Mouse (Mus musculus): Measurements from ENCODE around the gene Pax6. TPM values are rescaled to one million over a fixed set of nuclear protein-coding genes. Genes with fewer than 3 reads are reported as not detected.

Gene Pax6
- polyA plus RNA-seq, 1 experiment from 2014 or later, result 0.18 TPM

DNA sequence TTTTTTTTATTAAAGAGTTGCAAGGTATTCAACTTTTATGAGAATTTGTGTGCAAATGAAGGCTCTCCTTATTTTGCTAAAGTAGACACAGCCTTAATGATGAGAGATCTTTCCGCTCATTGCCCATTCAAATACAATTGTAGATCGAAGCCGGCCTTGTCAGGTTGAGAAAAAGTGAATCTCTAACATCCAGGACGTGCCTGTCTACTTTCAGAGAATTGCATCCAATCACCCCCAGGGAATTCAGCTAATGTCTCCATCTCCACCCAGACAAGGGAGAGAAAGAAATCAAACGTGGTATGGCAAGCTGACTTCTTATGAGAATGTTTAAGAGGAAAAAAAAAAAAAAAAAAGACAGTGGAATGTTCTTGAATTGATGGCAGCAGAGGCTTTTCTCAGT is 3.7 kb upstream of the Pax6 start:
- H3K27me3 ChIP-seq, result peaks cover 100% of the 10 kb centered on the region
- WGBS, result 10% methylated on average over 5 of the region's 5 CpGs
- H3K27ac ChIP-seq, result no peak overlapping the region
- no peak overlapping the region for H3K4me3 ChIP-seq
- peaks cover 31% of the 10 kb centered on the region for H3K4me1 ChIP-seq (replicated peaks)
- H3K9me3 ChIP-seq (replicated peaks), result no peaks in the 10 kb centered on the region
- H3K4me2 ChIP-seq, result no peak overlapping the region
- H3K36me3 ChIP-seq, result no peaks in the 10 kb centered on the region
- ATAC-seq (replicated peaks; ENCODE audit: insufficient number of reproducible peaks, insufficient read depth, low FRiP score, low read depth), result no peak
- H3K9ac ChIP-seq, result no peak overlapping the region

DNA sequence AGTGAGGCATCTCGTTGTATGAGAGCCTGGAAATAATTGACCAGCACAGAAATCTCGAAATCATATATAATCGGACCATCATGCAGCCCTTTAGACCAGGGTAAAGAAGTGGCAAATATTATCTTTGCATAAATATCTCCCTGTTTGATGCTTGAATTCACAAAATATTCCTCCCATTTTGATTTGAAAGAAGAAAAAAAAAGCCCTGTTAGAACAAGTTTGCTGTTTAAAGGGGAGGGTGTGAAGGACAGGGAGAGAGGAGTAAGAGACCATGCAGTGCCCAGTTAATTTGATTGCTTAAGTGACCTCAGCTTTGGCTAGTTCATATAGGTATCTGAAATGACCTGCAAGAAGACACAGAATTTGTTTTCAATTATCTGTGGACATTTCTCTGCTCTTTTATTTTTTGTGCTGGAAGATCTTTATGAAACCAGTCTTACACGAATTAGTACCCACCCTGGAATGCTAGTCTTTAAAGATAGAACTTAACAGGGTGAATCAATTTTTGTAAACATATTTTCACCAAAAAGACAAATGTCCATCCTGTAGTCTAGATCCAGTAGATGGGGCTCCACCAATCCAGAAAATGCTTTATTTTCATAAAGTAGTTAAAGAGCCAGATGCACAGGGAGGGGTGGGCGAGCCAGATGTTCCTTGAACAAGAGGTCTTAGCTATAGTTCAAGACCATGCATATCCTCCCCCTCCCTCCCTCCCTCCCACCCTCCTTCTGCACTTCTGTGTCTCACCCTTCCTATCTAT is 3.0 kb upstream of the Pax6 start:
- no peak overlapping the region for H3K9ac ChIP-seq
- H3K27ac ChIP-seq, result no peak overlapping the region
- H3K9me3 ChIP-seq (replicated peaks), result no peaks in the 10 kb centered on the region
- peaks cover 100% of the 10 kb centered on the region for H3K27me3 ChIP-seq
- no peak overlapping the region for H3K4me2 ChIP-seq
- no peak overlapping the region for H3K4me3 ChIP-seq
- 17% methylated on average over 5 of the region's 5 CpGs for WGBS
- ATAC-seq (replicated peaks; ENCODE audit: insufficient number of reproducible peaks, insufficient read depth, low FRiP score, low read depth), result no peak
- H3K4me1 ChIP-seq (replicated peaks), result peaks cover 24% of the 10 kb centered on the region
- H3K36me3 ChIP-seq, result no peaks in the 10 kb centered on the region

DNA sequence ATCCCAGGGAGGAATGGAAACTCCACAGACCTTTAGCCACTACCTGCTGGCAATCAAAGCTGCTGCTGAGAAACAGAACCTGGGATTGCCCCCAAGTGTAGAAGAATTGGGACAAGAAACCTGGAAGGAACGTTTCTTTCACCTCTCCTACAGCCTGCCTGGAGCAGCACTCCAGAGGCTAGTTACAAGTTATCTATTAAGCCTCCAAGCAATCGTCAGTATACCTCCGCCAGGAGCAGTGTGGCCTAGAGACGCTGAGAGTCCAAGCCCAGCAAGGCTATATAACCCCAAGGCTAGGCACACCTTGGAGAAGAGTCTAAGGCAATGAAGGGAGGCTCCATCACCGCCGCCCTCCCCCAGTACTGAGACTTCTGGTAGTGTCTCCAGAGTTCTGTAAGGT is 2.4 kb upstream of the Pax6 start:
- Histone ChIP-seq H3K4me2 (no peak overlapping the region), H3K27me3 (peaks cover 100% of the 10 kb centered on the region), H3K4me3 (no peak overlapping the region), H3K27ac (no peak overlapping the region), H3K4me1 (replicated peaks) (peaks cover 20% of the 10 kb centered on the region), H3K9ac (no peak overlapping the region), H3K9me3 (replicated peaks) (no peaks in the 10 kb centered on the region), H3K36me3 (no peaks in the 10 kb centered on the region)
- 7% methylated on average over 6 of the region's 6 CpGs for WGBS
- ATAC-seq (replicated peaks; ENCODE audit: insufficient number of reproducible peaks, insufficient read depth, low FRiP score, low read depth), result no peak

DNA sequence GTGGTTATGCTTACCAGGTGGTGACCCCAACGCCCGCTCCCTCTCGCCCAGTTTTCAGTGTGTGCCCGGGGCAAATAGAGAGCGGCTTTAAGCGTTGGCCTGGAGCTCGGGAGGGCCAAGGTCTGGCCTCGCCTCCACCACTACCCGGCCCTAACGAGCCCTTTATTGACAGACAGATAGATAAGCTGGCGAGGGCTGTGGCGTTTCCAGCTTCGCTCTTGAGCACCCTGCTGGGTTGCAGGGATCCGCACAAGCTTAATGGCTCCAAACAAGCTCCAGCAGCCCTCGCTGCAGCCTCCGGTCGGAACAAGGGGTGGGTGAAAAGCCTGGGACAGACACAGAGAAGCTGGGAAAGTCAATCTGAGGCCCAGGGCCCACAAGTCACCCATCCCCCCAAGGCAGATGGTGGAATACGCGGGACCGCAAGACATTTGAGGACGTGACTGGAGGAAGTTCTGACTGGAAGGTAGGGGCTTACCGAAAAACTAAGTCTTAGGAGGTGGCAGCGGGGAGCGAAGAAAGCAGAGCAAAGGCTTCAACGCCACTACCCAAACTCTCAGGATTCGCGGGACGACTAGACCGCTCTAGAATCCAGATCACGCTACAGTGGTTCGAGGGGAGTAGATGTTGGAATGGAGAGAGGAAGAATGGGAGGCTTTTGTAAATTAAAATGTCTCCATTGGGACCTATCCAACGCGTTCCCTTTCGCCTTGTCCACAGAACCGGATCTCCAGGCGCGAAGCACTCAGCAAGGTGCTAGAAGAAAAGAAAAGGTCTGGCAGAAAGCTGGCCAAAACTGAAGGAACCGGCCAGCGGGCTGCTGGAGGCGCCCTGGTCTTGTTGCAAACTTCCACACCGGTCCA is 1.7 kb upstream of the Pax6 start:
- ATAC-seq (replicated peaks; ENCODE audit: insufficient number of reproducible peaks, insufficient read depth, low FRiP score, low read depth), result no peak
- H3K27me3 ChIP-seq, result peaks cover 100% of the 10 kb centered on the region

DNA sequence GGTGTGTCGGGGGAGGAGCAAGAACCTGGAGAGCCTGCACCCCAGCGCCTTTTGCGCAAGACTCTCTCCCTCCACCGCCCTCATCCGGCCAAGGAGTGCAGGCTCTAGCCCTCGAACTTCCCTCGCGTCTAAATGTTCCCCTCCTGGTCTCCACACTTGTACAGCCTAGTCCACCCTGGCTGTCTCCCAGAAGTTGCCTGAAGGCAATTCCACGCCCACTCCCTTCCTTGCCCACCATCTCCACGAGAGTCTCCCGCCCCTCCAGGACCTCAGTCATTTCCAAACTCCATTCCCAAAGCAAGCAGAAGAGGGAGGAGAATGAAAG is 1.1 kb upstream of the Pax6 start:
- WGBS, result under 1% methylated on average over 11 of the region's 11 CpGs
- no peak overlapping the region for H3K4me3 ChIP-seq
- no peak for ATAC-seq (replicated peaks; ENCODE audit: insufficient number of reproducible peaks, insufficient read depth, low FRiP score, low read depth)

More for the DNA sequence above, 1.7 kb upstream of the Pax6 start:
- H3K9me3 ChIP-seq (replicated peaks), result no peaks in the 10 kb centered on the region
- H3K4me3 ChIP-seq, result no peak overlapping the region
- H3K27ac ChIP-seq, result no peak overlapping the region
- no peak overlapping the region for H3K4me2 ChIP-seq
- no peak overlapping the region for H3K9ac ChIP-seq
- peaks cover 20% of the 10 kb centered on the region for H3K4me1 ChIP-seq (replicated peaks)
- no peaks in the 10 kb centered on the region for H3K36me3 ChIP-seq
- WGBS, result 2% methylated on average over 41 of the region's 41 CpGs

DNA sequence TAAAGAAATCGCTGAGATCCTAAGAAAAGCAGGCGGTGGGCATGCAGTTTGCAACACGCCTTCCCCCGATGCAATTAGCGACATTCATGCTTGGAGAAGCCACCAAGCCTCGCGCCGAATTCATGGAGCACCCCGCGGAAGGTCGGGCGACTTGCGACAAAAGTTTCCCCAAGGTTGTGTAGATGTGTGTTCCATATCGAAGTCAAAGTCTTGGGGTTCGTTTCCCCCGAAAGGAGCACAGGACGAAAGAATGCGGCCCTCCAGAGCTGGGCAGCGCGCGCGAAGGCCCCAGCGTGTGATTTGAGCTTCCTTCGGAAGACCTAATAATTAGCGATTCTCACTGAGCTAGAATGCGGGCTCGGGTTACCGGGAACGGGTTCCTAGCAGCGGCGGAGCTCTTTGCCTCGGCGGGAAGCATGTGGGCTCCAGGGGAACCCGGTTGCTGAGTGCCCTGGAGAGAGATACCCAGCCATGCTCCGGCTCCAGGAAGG is 716 bp downstream of the Pax6 start:
- WGBS, result under 1% methylated on average over 35 of the region's 35 CpGs
- Histone ChIP-seq H3K4me2 (0 out of 2 replicates have a peak overlapping the region, but pooled peaks have one; percentile 21), H3K9ac (no peak overlapping the region), H3K9me3 (replicated peaks) (no peaks in the 10 kb centered on the region), H3K27ac (no peak overlapping the region), H3K36me3 (no peaks in the 10 kb centered on the region), H3K27me3 (peaks cover 100% of the 10 kb centered on the region), H3K4me3 (peak overlapping the region; percentile 19; the same call in 1 of the 2 replicates), H3K4me1 (replicated peaks) (peaks cover 33% of the 10 kb centered on the region)
- ATAC-seq (replicated peaks; ENCODE audit: insufficient number of reproducible peaks, insufficient read depth, low FRiP score, low read depth), result no peak

More for the DNA sequence above, 1.1 kb upstream of the Pax6 start:
- H3K9ac ChIP-seq, result no peak overlapping the region
- H3K4me2 ChIP-seq, result no peak overlapping the region
- no peaks in the 10 kb centered on the region for H3K9me3 ChIP-seq (replicated peaks)
- H3K36me3 ChIP-seq, result no peaks in the 10 kb centered on the region
- H3K4me1 ChIP-seq (replicated peaks), result peaks cover 24% of the 10 kb centered on the region
- peaks cover 100% of the 10 kb centered on the region for H3K27me3 ChIP-seq
- H3K27ac ChIP-seq, result no peak overlapping the region

DNA sequence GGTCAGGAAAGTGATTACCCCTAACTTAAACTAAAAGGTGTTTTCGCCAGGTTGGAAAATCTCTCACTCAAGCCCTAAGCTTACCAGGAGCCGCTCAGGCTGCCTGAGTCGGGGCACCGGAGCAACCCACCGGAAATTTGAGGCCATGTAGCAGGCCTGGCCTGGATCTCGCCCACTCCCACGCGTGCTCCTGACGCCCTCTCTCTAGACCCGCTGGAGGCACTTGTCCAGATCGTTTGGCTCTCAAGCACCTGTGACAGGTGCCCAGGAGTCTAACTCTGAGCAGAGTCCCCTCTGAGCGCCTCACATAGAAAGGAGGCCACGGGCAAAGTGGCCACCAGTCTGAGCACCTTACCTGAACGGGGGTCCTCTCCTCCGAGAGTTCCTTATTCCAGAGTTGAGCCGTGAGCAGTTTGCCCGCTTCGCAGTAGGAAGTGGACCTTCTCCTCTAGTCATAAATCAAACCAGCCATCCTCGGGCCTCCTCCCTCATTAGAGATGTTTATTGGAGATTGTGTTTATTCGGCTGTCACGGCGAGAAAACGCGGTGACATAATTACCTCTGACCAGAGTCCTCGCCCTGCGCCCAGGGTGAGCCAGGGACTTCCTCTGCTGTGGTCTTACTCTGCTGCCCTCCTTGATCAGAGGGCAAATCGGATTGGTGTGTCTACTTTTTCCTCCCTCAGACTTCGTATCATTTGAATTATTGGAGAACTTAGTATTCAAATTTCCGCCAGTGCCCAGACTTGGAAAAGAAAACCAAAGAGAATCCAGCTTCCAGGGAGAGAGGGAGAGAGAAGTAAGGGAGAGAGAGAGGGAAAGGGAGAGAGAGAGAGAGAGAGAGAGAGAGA is 1.4 kb downstream of the Pax6 start:
- ATAC-seq (replicated peaks; ENCODE audit: insufficient number of reproducible peaks, insufficient read depth, low FRiP score, low read depth), result no peak
- no peak overlapping the region for H3K4me3 ChIP-seq
- H3K9ac ChIP-seq, result no peak overlapping the region
- no peaks in the 10 kb centered on the region for H3K36me3 ChIP-seq
- H3K9me3 ChIP-seq (replicated peaks), result no peaks in the 10 kb centered on the region
- 3% methylated on average over 29 of the region's 29 CpGs for WGBS
- H3K4me2 ChIP-seq, result no peak overlapping the region
- H3K27ac ChIP-seq, result no peak overlapping the region
- H3K27me3 ChIP-seq, result peaks cover 100% of the 10 kb centered on the region
- peaks cover 40% of the 10 kb centered on the region for H3K4me1 ChIP-seq (replicated peaks)

DNA sequence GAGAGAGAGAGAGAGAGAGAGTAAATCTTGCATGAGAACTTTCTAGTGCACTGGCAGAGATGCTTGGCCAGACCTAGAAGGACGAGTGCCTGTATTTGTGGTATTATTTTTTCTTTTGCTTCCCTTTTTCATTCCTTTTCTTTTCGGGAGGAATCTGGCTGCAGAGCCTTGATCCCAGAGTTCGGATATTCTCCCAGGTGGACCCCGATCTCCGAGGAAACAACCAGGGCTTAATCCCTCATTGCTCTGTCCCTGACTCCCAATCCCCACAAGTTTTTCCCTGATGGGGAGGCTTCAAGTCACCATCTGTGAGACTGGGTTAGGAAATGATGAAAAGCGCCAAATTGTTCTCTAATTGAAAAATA is 2.0 kb downstream of the Pax6 start:
- Histone ChIP-seq H3K27ac (no peak overlapping the region), H3K4me2 (no peak overlapping the region), H3K9ac (no peak overlapping the region), H3K27me3 (peaks cover 100% of the 10 kb centered on the region), H3K9me3 (replicated peaks) (no peaks in the 10 kb centered on the region), H3K4me3 (no peak overlapping the region), H3K36me3 (no peaks in the 10 kb centered on the region), H3K4me1 (replicated peaks) (peaks cover 46% of the 10 kb centered on the region)
- ATAC-seq (replicated peaks; ENCODE audit: insufficient number of reproducible peaks, insufficient read depth, low FRiP score, low read depth), result no peak
- 2% methylated on average over 6 of the region's 6 CpGs for WGBS

DNA sequence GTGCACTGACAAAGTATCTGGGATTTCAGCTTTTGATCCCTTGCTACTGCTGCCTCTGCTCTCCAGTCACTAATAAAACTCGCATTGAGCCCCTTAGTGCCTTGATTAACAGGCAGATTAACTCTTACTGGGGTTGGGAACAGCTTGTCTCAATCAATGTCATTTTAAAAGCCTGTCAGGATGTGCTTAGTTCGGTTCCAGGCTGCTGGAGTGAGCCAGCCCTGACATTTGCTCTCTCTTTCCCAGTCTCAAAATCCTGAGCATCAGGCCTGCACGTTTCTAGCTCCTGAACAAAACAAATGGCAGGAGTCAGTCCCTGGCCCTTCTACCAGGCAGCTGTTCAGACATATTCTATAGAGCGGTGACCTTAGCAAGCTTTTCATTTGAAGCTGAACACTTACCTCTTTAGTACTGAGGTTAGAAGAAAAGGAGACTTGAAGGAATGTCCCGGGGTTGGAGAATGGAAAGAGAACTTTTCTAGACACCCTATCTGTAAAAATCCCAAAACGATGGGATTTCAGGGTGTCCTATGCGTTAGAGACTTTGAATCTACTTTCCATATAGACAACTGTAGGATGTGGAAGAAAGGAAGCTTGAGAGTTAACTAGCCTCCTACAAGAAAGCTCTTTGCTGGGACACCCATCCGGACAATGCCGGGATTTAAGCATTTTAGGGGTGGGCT is 2.6 kb downstream of the Pax6 start:
- no peak overlapping the region for H3K4me3 ChIP-seq
- 4% methylated on average over 9 of the region's 9 CpGs for WGBS
- no peak overlapping the region for H3K9ac ChIP-seq
- no peak overlapping the region for H3K27ac ChIP-seq
- H3K9me3 ChIP-seq (replicated peaks), result no peaks in the 10 kb centered on the region
- no peak overlapping the region for H3K4me2 ChIP-seq
- no peaks in the 10 kb centered on the region for H3K36me3 ChIP-seq
- H3K4me1 ChIP-seq (replicated peaks), result peaks cover 52% of the 10 kb centered on the region
- H3K27me3 ChIP-seq, result peaks cover 100% of the 10 kb centered on the region
- ATAC-seq (replicated peaks; ENCODE audit: insufficient number of reproducible peaks, insufficient read depth, low FRiP score, low read depth), result no peak

DNA sequence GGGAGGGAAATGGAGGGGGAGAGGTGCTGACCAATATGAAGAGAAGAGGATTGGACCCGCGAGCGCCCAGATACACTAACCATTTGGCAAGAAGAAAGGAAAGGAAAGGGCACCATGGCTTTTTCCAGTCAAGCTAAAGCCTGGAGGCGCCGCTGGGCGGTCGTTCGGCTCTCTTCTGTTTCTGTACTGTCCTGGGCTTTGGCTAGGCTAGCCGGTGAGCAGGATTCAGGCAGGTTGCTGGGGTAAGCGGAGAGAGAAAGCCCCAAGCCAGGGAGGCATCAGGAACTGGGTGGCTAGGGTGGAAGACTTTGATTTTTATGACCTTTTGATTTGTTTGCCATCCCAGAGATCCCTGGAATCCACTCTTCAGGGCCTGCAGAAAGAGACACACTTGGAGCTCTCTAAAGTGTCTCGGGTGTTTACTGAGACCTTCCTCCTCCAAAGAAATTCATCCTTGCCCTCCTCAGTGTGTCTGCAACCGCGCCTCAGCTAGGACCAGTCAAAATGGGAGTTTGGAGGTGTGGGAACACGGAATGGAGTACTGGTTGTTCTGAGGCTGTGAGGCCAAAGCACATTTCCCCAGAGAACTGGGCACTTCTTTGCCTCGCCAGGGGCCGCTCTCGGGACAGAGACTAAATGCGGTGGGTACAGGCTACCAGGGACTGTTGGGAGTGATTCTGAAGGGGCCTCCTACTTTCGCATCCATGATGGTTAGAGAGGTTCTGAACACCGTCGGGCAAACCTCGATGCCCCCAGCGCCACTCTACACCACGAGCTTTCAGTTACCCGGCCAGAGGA is 3.3 kb downstream of the Pax6 start:
- Histone ChIP-seq H3K9ac (no peak overlapping the region), H3K4me3 (peak overlapping the region; percentile 20; the same call in 1 of the 2 replicates), H3K4me1 (replicated peaks) (peaks cover 53% of the 10 kb centered on the region), H3K4me2 (peak overlapping the region; percentile 26), H3K27me3 (peaks cover 99% of the 10 kb centered on the region), H3K36me3 (no peaks in the 10 kb centered on the region), H3K9me3 (replicated peaks) (no peaks in the 10 kb centered on the region), H3K27ac (no peak overlapping the region)
- ATAC-seq (replicated peaks; ENCODE audit: insufficient number of reproducible peaks, insufficient read depth, low FRiP score, low read depth), result no peak
- WGBS, result 2% methylated on average over 25 of the region's 25 CpGs
